Mouse (Mus musculus): Measurements from ENCODE around the gene Serpine3. TPM values are rescaled to one million over a fixed set of nuclear protein-coding genes. Genes with fewer than 3 reads are reported as not detected.

Serpine3 gene
- polyA plus RNA-seq, 1 experiment from 2014 or later = 0.13 TPM

DNA sequence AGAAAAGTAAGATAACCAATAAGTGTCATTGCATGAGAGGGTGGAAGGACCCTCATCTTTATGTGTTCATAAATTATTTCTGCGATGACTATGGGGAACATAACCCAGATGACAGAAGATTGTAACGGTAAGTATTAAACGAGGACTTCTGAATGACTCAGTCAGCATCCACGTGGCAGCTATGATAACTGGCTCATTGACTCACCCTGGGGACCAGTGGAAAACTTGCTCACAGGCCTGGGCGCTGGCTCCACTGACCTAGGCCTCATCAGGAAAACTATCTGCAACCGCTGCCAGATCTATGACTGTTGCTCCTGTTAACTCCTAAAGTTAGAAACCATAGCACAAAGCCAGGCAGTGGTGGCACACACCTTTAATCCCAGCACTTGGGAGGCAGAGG, 15.1 kb upstream of the Serpine3 start:
- Histone ChIP-seq H3K9me3 (ENCODE audit: control insufficient read depth, low read length) (no peaks in the 10 kb centered on the region), H3K27me3 (ENCODE audit: control insufficient read depth, insufficient read depth, low read length) (no peaks in the 10 kb centered on the region), H3K27ac (no peak overlapping the region), H3K4me3 (replicated peaks; ENCODE audit: low read length) (no peak overlapping the region), H3K4me2 (replicated peaks) (no peak overlapping the region), H3K4me1 (replicated peaks; ENCODE audit: control insufficient read depth, insufficient read depth, low read length) (no peaks in the 10 kb centered on the region), H3K36me3 (replicated peaks; ENCODE audit: control insufficient read depth, insufficient read depth) (no peaks in the 10 kb centered on the region), H3K9ac (no peak overlapping the region)
- no peak for ATAC-seq (ENCODE audit: low FRiP score)
- no peak for DNase-seq (ENCODE audit: low spot score)
- 89% methylated on average over 6 of the region's 6 CpGs for WGBS

DNA sequence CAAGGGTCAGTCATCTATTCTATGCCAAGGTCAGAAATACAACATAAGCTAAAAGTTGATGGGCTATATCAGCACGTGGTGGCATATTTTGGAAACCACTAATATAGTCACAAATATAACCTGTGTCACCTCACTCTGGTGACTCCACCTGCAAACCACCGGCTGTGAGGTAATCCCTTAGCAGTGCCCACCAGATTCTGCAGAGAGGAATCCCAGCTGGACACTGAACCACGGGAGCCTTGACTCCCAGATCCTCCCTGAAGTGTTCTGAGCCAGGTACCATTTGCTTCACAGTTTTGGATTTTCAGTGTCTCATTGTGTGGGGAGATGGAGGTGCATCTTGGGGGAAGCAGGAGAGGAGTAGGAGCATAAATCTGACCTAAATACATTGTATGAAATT, 13.1 kb upstream of the Serpine3 start:
- DNase-seq (ENCODE audit: low spot score) (no peak), ATAC-seq (ENCODE audit: low FRiP score) (no peak)
- no peaks in the 10 kb centered on the region for H3K9me3 ChIP-seq (ENCODE audit: control insufficient read depth, low read length)
- 75% methylated on average over 3 of the region's 3 CpGs for WGBS
- no peak overlapping the region for H3K27ac ChIP-seq
- no peaks in the 10 kb centered on the region for H3K36me3 ChIP-seq (replicated peaks; ENCODE audit: control insufficient read depth, insufficient read depth)
- H3K9ac ChIP-seq = no peak overlapping the region
- H3K4me2 ChIP-seq (replicated peaks) = no peak overlapping the region
- H3K27me3 ChIP-seq (ENCODE audit: control insufficient read depth, insufficient read depth, low read length) = no peaks in the 10 kb centered on the region
- H3K4me3 ChIP-seq (replicated peaks; ENCODE audit: low read length) = no peak overlapping the region
- no peaks in the 10 kb centered on the region for H3K4me1 ChIP-seq (replicated peaks; ENCODE audit: control insufficient read depth, insufficient read depth, low read length)

DNA sequence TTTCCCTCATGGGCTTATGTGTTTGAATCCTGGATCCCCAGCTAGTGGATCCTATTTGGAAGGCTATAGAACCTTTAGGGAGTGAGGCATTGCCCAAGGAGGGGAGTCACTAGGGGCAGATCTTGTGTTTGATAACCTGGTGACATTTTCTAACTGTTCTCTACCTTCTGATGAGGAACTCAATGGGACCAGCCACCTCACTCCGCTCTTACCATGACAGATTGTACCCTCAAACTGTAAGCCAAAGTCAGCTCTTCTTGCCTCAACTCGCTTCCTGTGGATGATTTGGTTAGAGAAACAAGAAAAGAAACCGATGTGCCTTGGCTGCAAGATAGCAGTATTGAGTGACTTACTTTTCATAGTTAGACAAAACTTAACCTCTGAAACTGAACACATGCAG, 11.7 kb upstream of the Serpine3 start:
- WGBS = 95% methylated on average over 3 of the region's 3 CpGs
- no peaks in the 10 kb centered on the region for H3K27me3 ChIP-seq (ENCODE audit: control insufficient read depth, insufficient read depth, low read length)
- ATAC-seq (ENCODE audit: low FRiP score) = no peak
- no peak overlapping the region for H3K27ac ChIP-seq
- no peaks in the 10 kb centered on the region for H3K9me3 ChIP-seq (ENCODE audit: control insufficient read depth, low read length)
- H3K4me1 ChIP-seq (replicated peaks; ENCODE audit: control insufficient read depth, insufficient read depth, low read length) = no peaks in the 10 kb centered on the region
- no peak overlapping the region for H3K4me3 ChIP-seq (replicated peaks; ENCODE audit: low read length)
- H3K36me3 ChIP-seq (replicated peaks; ENCODE audit: control insufficient read depth, insufficient read depth) = no peaks in the 10 kb centered on the region
- H3K4me2 ChIP-seq (replicated peaks) = no peak overlapping the region
- no peak for DNase-seq (ENCODE audit: low spot score)
- no peak overlapping the region for H3K9ac ChIP-seq

DNA sequence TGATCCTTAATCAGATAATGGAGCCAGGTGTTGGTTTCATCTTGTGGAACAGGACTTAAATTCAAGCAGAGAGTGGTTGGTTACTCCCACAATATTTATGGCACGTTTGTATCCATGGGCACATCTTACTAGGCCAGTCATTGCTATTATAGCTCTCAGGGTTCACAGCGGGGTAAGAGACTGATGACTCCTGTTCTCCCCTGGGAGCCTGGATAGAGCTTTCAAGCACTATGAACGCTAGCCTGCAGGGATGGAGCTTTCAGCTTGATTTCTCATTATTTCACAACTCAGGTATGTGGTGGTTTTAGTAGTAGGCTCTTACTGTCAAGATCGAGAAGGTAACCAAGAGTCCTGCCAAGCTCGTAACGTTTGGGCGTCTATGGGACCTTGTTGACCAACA, 7.5 kb upstream of the Serpine3 start:
- H3K9ac ChIP-seq = no peak overlapping the region
- no peak overlapping the region for H3K27ac ChIP-seq
- DNase-seq (ENCODE audit: low spot score) = no peak
- 82% methylated on average over 7 of the region's 7 CpGs for WGBS
- H3K9me3 ChIP-seq (ENCODE audit: control insufficient read depth, low read length) = no peaks in the 10 kb centered on the region
- no peak for ATAC-seq (ENCODE audit: low FRiP score)
- H3K4me2 ChIP-seq (replicated peaks) = no peak overlapping the region
- no peaks in the 10 kb centered on the region for H3K36me3 ChIP-seq (replicated peaks; ENCODE audit: control insufficient read depth, insufficient read depth)
- H3K27me3 ChIP-seq (ENCODE audit: control insufficient read depth, insufficient read depth, low read length) = no peaks in the 10 kb centered on the region
- no peaks in the 10 kb centered on the region for H3K4me1 ChIP-seq (replicated peaks; ENCODE audit: control insufficient read depth, insufficient read depth, low read length)
- no peak overlapping the region for H3K4me3 ChIP-seq (replicated peaks; ENCODE audit: low read length)

DNA sequence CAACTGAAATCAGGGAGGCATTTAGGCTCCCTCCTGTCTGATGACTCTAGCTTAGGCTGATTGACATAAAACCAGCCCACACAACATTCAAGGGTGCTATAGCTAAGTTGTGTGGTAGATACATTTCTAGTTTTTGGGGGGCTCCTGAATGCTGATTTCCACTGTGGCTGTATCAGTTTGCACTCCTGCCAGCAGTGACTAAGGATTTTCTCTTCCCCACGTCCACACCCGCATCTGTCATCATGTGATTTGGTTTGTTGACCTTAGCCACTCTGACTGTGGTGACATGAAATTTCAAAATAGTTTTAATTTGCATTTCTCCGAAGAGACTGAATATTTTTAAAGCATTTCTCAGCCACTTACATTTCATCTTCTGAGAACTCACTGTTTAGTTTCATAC, 6.0 kb upstream of the Serpine3 start:
- no peak overlapping the region for H3K27ac ChIP-seq
- no peaks in the 10 kb centered on the region for H3K4me1 ChIP-seq (replicated peaks; ENCODE audit: control insufficient read depth, insufficient read depth, low read length)
- no peak overlapping the region for H3K4me3 ChIP-seq (replicated peaks; ENCODE audit: low read length)
- WGBS = 87% methylated on average over 3 of the region's 3 CpGs
- ATAC-seq (ENCODE audit: low FRiP score) (no peak), DNase-seq (ENCODE audit: low spot score) (no peak)
- no peaks in the 10 kb centered on the region for H3K36me3 ChIP-seq (replicated peaks; ENCODE audit: control insufficient read depth, insufficient read depth)
- H3K9ac ChIP-seq = no peak overlapping the region
- no peaks in the 10 kb centered on the region for H3K27me3 ChIP-seq (ENCODE audit: control insufficient read depth, insufficient read depth, low read length)
- H3K9me3 ChIP-seq (ENCODE audit: control insufficient read depth, low read length) = no peaks in the 10 kb centered on the region
- H3K4me2 ChIP-seq (replicated peaks) = no peak overlapping the region

DNA sequence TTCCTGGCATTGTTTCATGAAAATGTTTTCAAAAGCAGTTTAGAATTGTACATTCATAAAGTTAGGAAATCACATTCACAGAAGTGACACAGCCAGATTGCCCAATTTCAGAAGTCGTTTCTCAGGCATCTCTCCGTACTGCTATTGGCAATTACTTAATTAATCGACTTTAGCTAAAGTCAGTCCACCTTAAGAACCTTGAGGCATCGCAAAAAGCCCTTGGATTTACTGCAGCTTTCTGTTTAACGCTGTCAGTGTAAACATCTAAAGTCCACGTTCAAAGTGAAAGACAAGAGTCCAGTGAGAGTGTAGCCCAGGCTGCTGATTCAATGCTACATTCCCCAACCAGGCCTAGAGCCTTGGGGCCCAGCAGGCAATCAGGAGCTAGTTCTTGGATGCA, 1.1 kb upstream of the Serpine3 start:
- H3K27me3 ChIP-seq (ENCODE audit: control insufficient read depth, insufficient read depth, low read length) = no peaks in the 10 kb centered on the region
- no peaks in the 10 kb centered on the region for H3K4me1 ChIP-seq (replicated peaks; ENCODE audit: control insufficient read depth, insufficient read depth, low read length)
- H3K9me3 ChIP-seq (ENCODE audit: control insufficient read depth, low read length) = no peaks in the 10 kb centered on the region
- no peak overlapping the region for H3K4me3 ChIP-seq (replicated peaks; ENCODE audit: low read length)
- DNase-seq (ENCODE audit: low spot score) (no peak), ATAC-seq (ENCODE audit: low FRiP score) (no peak)
- H3K4me2 ChIP-seq (replicated peaks) = no peak overlapping the region
- no peak overlapping the region for H3K27ac ChIP-seq
- no peaks in the 10 kb centered on the region for H3K36me3 ChIP-seq (replicated peaks; ENCODE audit: control insufficient read depth, insufficient read depth)
- H3K9ac ChIP-seq = no peak overlapping the region
- 89% methylated on average over 6 of the region's 6 CpGs for WGBS

DNA sequence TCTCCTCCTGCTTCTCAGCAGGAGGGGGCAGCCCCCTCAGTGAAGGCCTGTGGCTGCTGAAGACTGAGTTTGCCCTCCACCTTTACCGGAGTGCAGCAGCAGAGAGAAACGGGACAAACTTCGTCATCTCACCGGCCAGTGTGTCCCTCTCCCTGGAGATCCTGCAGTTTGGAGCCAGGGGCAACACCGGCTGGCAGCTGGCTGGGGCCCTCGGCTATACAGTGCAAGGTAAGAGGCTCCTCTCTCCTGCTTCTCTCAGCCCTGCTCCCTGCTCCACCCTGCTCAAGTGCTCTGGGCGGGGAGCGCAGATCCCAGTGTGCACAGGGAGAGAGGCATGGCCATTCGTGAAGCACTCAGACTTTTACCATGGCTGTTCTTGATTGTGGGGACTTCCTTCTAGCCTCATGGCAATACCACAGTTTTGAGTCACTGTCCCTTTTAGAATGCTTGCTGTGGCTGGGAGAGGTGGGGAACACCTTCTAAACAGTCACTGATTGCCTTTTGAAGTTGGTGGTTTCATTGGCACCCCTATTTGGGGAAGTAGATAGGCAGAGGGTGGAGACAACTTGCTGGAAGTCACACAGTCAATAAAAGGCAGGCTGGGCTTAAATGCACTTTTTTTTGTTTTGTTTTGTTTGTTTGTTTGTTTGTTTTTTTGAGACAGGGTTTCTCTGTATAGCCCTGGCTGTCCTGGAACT, 1.7 kb downstream of the Serpine3 start:
- DNase-seq (ENCODE audit: low spot score) (no peak), ATAC-seq (ENCODE audit: low FRiP score) (no peak)
- H3K4me3 ChIP-seq (replicated peaks; ENCODE audit: low read length) = no peak overlapping the region
- H3K27ac ChIP-seq = no peak overlapping the region
- no peaks in the 10 kb centered on the region for H3K4me1 ChIP-seq (replicated peaks; ENCODE audit: control insufficient read depth, insufficient read depth, low read length)
- H3K27me3 ChIP-seq (ENCODE audit: control insufficient read depth, insufficient read depth, low read length) = no peaks in the 10 kb centered on the region
- no peaks in the 10 kb centered on the region for H3K36me3 ChIP-seq (replicated peaks; ENCODE audit: control insufficient read depth, insufficient read depth)
- H3K9me3 ChIP-seq (ENCODE audit: control insufficient read depth, low read length) = no peaks in the 10 kb centered on the region
- H3K9ac ChIP-seq = no peak overlapping the region
- WGBS = 52% methylated on average over 9 of the region's 9 CpGs
- H3K4me2 ChIP-seq (replicated peaks) = no peak overlapping the region

DNA sequence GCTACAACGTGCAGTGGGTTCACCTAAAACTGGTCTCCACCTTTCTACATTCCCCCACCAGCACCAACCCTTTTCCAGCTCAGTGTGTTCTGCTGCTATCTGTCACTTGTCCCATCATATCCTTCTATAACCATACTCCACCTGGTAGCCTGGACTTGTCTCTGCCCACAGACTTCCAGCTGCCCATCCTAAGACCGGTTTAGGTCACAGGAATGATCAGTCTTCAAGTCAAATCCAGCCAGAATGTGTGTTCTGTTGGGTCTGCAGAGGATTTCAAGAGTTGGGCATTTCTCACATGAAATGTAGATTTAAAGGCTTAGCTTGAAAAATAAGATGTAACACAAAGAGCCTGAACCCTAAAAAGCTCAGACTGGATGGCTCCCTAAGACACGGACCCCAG, 10.2 kb downstream of the Serpine3 start:
- Histone ChIP-seq H3K36me3 (replicated peaks; ENCODE audit: control insufficient read depth, insufficient read depth) (no peaks in the 10 kb centered on the region), H3K27me3 (ENCODE audit: control insufficient read depth, insufficient read depth, low read length) (no peaks in the 10 kb centered on the region), H3K4me2 (replicated peaks) (no peak overlapping the region), H3K4me3 (replicated peaks; ENCODE audit: low read length) (no peak overlapping the region), H3K9ac (no peak overlapping the region), H3K27ac (no peak overlapping the region), H3K9me3 (ENCODE audit: control insufficient read depth, low read length) (no peaks in the 10 kb centered on the region), H3K4me1 (replicated peaks; ENCODE audit: control insufficient read depth, insufficient read depth, low read length) (no peaks in the 10 kb centered on the region)
- WGBS = 90% methylated on average over 3 of the region's 3 CpGs
- no peak for ATAC-seq (ENCODE audit: low FRiP score)
- DNase-seq (ENCODE audit: low spot score) = no peak

DNA sequence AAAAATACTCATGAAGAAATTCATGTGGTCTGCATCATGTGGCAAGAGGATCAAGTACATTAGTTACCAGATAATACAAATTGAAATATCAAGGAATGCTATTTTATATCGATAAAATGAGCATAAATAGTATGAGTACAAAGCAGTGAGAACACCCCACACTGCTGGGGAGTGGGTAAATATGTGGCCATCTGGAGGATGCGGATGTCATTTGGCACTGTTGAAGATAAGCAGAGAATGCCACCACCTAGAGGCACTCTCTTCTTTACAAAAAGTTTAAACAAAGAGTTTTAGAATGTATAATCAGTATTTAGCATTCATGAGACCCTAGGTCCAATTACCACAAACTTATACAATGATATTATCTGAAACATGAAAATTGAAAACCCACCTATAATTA, 54.7 kb downstream of the Serpine3 start:
- Histone ChIP-seq H3K9ac (no peak overlapping the region), H3K4me3 (replicated peaks; ENCODE audit: low read length) (no peak overlapping the region), H3K27ac (no peak overlapping the region), H3K9me3 (ENCODE audit: control insufficient read depth, low read length) (no peaks in the 10 kb centered on the region), H3K4me2 (replicated peaks) (no peak overlapping the region), H3K27me3 (ENCODE audit: control insufficient read depth, insufficient read depth, low read length) (no peaks in the 10 kb centered on the region), H3K36me3 (replicated peaks; ENCODE audit: control insufficient read depth, insufficient read depth) (peaks cover 25% of the 10 kb centered on the region), H3K4me1 (replicated peaks; ENCODE audit: control insufficient read depth, insufficient read depth, low read length) (no peaks in the 10 kb centered on the region)
- ATAC-seq (ENCODE audit: low FRiP score) = no peak
- DNase-seq (ENCODE audit: low spot score) = no peak
- 85% methylated on average over 2 of the region's 2 CpGs for WGBS

DNA sequence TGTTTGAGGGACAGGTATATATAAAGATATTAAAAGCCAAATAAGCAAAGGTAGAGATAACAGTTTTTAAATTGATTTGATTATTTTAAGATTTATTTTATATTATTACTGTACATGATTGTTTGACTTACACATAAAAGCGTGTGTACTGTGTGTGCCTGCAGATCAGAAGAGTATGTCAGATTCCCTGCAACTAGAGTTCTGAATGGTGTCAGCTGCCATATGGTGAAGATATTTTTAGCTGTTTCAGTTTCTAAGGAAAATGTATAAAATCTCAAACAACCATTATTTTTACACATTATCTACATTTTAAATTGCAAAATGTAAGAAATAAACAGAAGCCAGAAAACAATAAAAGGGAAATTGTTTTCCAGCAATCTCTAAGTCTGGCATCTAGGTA, 58.2 kb downstream of the Serpine3 start:
- DNase-seq (ENCODE audit: low spot score) (no peak), ATAC-seq (ENCODE audit: low FRiP score) (no peak)
- Histone ChIP-seq H3K4me2 (replicated peaks) (no peak overlapping the region), H3K36me3 (replicated peaks; ENCODE audit: control insufficient read depth, insufficient read depth) (no peaks in the 10 kb centered on the region), H3K9me3 (ENCODE audit: control insufficient read depth, low read length) (no peaks in the 10 kb centered on the region), H3K4me1 (replicated peaks; ENCODE audit: control insufficient read depth, insufficient read depth, low read length) (no peaks in the 10 kb centered on the region), H3K4me3 (replicated peaks; ENCODE audit: low read length) (no peak overlapping the region), H3K9ac (no peak overlapping the region), H3K27ac (no peak overlapping the region), H3K27me3 (ENCODE audit: control insufficient read depth, insufficient read depth, low read length) (no peaks in the 10 kb centered on the region)
- 93% methylated on average over 1 of the region's 1 CpGs for WGBS

Measured in hindbrain, embryonic 14.5 days (tissue).